Mouse (Mus musculus) kidney, embryonic 16.5 days (tissue): ENCODE results near the gene Chmp6. TPM values are rescaled to one million over a fixed set of nuclear protein-coding genes. Genes with fewer than 3 reads are reported as not detected.

Source experiments
- ATAC-seq: fragments of 200-750 bp; cut with Nextera tagmentation; 2 replicates; pipeline ENCODE4 v1.8.0; 2017; ENCODE audit warnings: moderate TSS enrichment; ENCODE audit not compliant: low FRiP score, low TSS enrichment
- H3K27ac ChIP-seq: fragments of 300-500 bp; sonication (generic); 2 replicates; pipeline ENCODE4 v1.5.1; 2014; ENCODE audit warnings: low read length
- H3K27me3 ChIP-seq: fragments of 300-500 bp; sonication (generic); 2 replicates; pipeline ENCODE4 v1.6.1; 2014; ENCODE audit warnings: low read length, control low read depth, mixed read lengths; ENCODE audit not compliant: insufficient read depth
- H3K36me3 ChIP-seq: fragments of 300-500 bp; sonication (generic); 2 replicates; pipeline ENCODE4 v1.6.1; 2014; ENCODE audit warnings: low read length, control low read depth, mixed read lengths; ENCODE audit not compliant: insufficient read depth
- H3K4me1 ChIP-seq: fragments of 300-500 bp; sonication (generic); 2 replicates; pipeline ENCODE4 v1.6.1; 2014; ENCODE audit warnings: low read length, control low read depth, mixed read lengths; ENCODE audit not compliant: insufficient read depth
- H3K4me2 ChIP-seq: fragments of 300-500 bp; sonication (generic); replicated peaks from 2 replicates; pipeline ENCODE4 v1.6.1; 2014; ENCODE audit warnings: low read depth, low read length
- H3K4me3 ChIP-seq: fragments of 300-500 bp; sonication (generic); 2 replicates; pipeline ENCODE4 v1.5.1; 2014; ENCODE audit warnings: mild to moderate bottlenecking, low read length
- H3K9ac ChIP-seq: fragments of 300-500 bp; sonication (generic); replicated peaks from 2 replicates; pipeline ENCODE4 v1.6.1; 2014; ENCODE audit warnings: low read length
- H3K9me3 ChIP-seq: fragments of 300-500 bp; sonication (generic); 2 replicates; pipeline ENCODE4 v1.6.1; 2016; ENCODE audit warnings: low read length, control low read depth
- WGBS: fragments of 180-500 bp; shearing (Covaris S2); extraction: QIAGEN DNeasy Blood & Tissue Kit; methylation state at CpG from one replicate; pipeline ENCODE4 v1.1.7; 2014; 5-methylcytosine and 5-hydroxymethylcytosine counted together
- polyA plus RNA-seq: library from polyadenylated mRNA; unstranded; fragments of >200 nt; fragmentation: Nextera tagmentation; extraction: Ambion mirVana; gene quantifications from 2 replicates; pipeline ENCODE4 v1.2.1, GENCODE M21; 2015

Chmp6 gene
- polyA plus RNA-seq: 110 and 114 TPM in 2 replicates

GRCm38 (mm10) chr11:119913291-119913934 lies at the start of gene Chmp6:
Gene Chmp6, plus strand, starts transcription at chr11:119913441.
- Histone ChIP-seq H3K27ac (peak within 1 kb of the TSS; percentile 80), H3K27me3 (no peaks in the 10 kb centered on the region; the same call in 1 of the 2 replicates), H3K4me1 (peaks cover 39% of the 10 kb centered on the region), H3K36me3 (peaks cover 18% of the 10 kb centered on the region), H3K9me3 (no peaks in the 10 kb centered on the region), H3K4me3 (peak within 1 kb of the TSS; percentile 75), H3K9ac (peak within 1 kb of the TSS; percentile 85), H3K4me2 (peak within 1 kb of the TSS; percentile 90)
- WGBS: under 1% methylated on average over 48 of the region's 48 CpGs
- peak; percentile 65 for ATAC-seq

DNA sequence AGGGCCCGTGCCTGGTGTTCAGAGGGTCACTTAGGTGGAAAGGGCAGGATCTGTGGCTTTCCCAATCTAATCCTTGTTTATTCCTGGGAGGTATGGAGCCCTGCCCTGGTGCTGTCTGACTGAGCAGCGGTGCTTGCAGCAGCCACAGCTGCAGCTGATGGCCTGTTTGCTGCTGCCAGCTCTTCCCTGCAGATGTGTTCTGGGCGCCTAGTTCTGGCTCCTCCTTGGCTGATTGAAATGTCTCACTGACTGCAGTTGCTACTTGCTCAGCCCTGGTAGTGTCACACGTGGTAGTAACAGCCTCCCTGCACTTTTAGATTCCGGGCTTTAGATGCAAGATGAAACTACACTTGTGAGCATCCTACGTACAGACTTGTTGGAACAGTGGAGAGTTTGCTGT lies 46.4 kb upstream of the Chmp6 start:
- ATAC-seq: no peak
- H3K4me2 ChIP-seq: no peak overlapping the region
- H3K36me3 ChIP-seq: peaks cover 16% of the 10 kb centered on the region; the same call in 1 of the 2 replicates
- no peak overlapping the region for H3K4me3 ChIP-seq
- H3K4me1 ChIP-seq: no peaks in the 10 kb centered on the region
- WGBS: 88% methylated on average over 6 of the region's 6 CpGs
- no peaks in the 10 kb centered on the region for H3K9me3 ChIP-seq
- no peak overlapping the region for H3K9ac ChIP-seq
- no peaks in the 10 kb centered on the region for H3K27me3 ChIP-seq
- no peak overlapping the region for H3K27ac ChIP-seq

- no peak overlapping the region for H3K9ac ChIP-seq
- no peak overlapping the region for H3K4me2 ChIP-seq
- H3K36me3 ChIP-seq: peaks cover 26% of the 10 kb centered on the region
- no peak overlapping the region for H3K4me3 ChIP-seq
- H3K27me3 ChIP-seq: no peaks in the 10 kb centered on the region
- ATAC-seq: no peak
- no peaks in the 10 kb centered on the region for H3K9me3 ChIP-seq
- H3K27ac ChIP-seq: no peak overlapping the region
- 80% methylated on average over 3 of the region's 3 CpGs for whole genome bisulfite sequencing
- no peaks in the 10 kb centered on the region for H3K4me1 ChIP-seq
These were observed 45.1 kb upstream of the Chmp6 start for GRCm38 (mm10) chr11:119868138-119868537.

DNA sequence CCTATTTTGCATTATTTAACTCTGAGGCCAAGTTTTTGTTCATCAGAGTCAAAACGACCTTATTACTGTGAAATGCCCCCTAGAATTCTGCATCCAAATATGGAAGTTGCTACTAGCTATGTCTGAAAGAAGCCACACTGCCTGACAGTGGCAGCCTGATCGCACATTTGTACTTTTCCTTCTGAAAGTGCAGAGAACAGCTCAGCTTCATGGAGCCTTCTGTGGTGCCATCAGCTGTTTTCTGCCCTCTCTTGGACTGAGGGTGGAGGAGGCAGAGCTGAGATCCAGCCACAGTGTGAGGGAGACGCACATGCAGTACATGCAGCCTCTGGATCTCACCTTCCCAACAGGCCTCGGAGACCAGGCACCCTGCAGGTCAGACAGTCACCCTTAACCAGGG lies 44.7 kb upstream of the Chmp6 start:
- Histone ChIP-seq H3K9me3 (no peaks in the 10 kb centered on the region), H3K4me1 (no peaks in the 10 kb centered on the region), H3K36me3 (peaks cover 27% of the 10 kb centered on the region), H3K27ac (0 out of 2 replicates have a peak overlapping the region, but pooled peaks have one; percentile 8), H3K4me3 (no peak overlapping the region), H3K27me3 (no peaks in the 10 kb centered on the region), H3K4me2 (no peak overlapping the region), H3K9ac (no peak overlapping the region; the same call in 1 of the 2 replicates)
- 81% methylated on average over 4 of the region's 4 CpGs for WGBS
- ATAC-seq: no peak

DNA sequence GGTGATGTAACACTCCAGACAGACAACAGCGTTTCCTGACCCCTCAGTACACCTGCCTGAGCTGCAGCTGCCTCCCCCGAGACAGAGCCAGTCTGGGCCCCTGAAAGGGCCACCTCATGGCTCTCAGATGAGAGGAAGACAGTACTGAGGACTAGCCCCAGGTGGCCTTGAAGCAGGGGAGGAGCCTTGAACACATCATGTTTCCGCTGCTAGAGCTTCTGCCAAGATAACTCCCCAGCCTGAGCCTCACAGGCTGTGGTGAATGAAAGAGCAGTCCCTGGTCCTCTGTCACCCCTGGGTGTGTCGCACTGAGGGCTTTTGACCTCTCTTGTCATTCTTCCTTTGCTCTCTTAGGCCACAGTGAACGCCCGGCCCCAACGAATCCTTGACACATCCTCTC lies 42.1 kb upstream of the Chmp6 start:
- H3K4me3 ChIP-seq: no peak overlapping the region
- H3K36me3 ChIP-seq: peaks cover 35% of the 10 kb centered on the region
- no peak overlapping the region for H3K9ac ChIP-seq
- H3K4me2 ChIP-seq: no peak overlapping the region
- no peak for ATAC-seq
- H3K27ac ChIP-seq: no peak overlapping the region
- no peaks in the 10 kb centered on the region for H3K4me1 ChIP-seq
- 81% methylated on average over 7 of the region's 7 CpGs for WGBS
- H3K27me3 ChIP-seq: no peaks in the 10 kb centered on the region
- H3K9me3 ChIP-seq: no peaks in the 10 kb centered on the region

DNA sequence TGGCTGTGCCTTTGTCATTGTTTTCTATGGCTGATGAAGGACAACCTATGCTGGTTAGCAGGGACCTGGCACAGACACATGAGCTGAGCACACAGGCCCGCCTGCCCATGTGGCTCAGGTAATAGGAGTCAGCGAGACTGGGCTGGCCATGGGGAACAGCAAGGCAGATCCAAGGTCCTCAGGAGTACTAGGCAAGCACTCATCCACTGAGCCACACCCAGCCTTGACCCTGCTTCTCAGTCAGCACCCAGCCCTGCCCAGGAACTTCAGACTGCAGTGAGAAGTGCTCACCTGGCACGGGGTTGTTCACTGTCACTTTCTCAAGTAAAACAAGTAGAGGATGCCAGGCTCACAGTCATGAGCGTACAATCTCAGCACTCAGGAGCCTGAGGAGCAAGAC lies 39.6 kb upstream of the Chmp6 start:
- Histone ChIP-seq H3K27me3 (no peaks in the 10 kb centered on the region), H3K4me2 (no peak overlapping the region), H3K9ac (no peak overlapping the region), H3K36me3 (peaks cover 47% of the 10 kb centered on the region), H3K4me1 (no peaks in the 10 kb centered on the region), H3K27ac (no peak overlapping the region), H3K9me3 (no peaks in the 10 kb centered on the region), H3K4me3 (no peak overlapping the region)
- ATAC-seq: no peak
- WGBS: 89% methylated on average over 4 of the region's 4 CpGs

DNA sequence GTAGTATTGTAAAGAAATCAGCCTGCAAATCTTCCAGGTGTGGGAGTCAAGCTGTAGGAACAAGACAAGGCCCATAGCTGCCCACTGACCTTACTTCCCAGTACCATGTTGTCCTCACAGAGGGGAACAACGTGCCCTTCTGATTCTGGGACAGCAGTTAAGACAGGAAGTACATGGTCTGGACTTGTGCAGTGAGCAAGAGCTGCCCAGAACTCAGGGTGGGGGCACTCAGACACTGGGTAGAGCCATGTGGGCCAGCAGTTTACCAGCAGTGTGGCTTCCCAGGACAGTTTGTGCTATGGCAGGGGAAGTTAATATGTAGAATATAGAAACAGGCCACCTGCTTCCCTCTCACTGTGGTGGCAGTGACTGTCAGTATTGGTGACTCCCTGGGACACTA lies 38.4 kb upstream of the Chmp6 start:
- no peak overlapping the region for H3K9ac ChIP-seq
- no peak overlapping the region for H3K27ac ChIP-seq
- H3K4me1 ChIP-seq: no peaks in the 10 kb centered on the region
- no peaks in the 10 kb centered on the region for H3K9me3 ChIP-seq
- H3K36me3 ChIP-seq: peaks cover 52% of the 10 kb centered on the region
- H3K27me3 ChIP-seq: no peaks in the 10 kb centered on the region
- H3K4me2 ChIP-seq: no peak overlapping the region
- no peak for ATAC-seq
- 83% methylated on average over 1 of the region's 1 CpGs for WGBS
- H3K4me3 ChIP-seq: no peak overlapping the region

DNA sequence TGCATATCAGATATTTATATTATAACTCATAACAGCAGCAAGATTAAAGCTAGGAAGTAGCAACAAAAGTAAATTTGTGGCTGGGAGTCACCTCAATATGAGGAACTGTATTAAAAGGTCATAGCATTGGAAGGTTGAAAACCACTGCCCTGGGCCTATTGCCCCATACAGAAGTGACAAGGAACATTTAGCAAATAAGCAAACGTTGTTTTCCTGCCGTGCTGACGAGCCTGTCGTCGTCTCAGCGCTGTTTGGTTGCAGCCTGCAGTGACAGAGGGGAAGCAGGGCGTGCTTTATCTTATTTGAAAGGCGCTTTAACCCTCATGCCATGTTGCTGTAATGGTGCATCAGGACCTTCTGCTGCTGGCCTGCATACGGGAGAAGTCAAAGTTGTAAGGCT lies 37.6 kb upstream of the Chmp6 start:
- Histone ChIP-seq H3K27ac (no peak overlapping the region), H3K4me1 (no peaks in the 10 kb centered on the region), H3K27me3 (no peaks in the 10 kb centered on the region), H3K4me3 (no peak overlapping the region), H3K9ac (no peak overlapping the region), H3K9me3 (no peaks in the 10 kb centered on the region), H3K36me3 (peaks cover 52% of the 10 kb centered on the region), H3K4me2 (no peak overlapping the region)
- WGBS: 80% methylated on average over 9 of the region's 9 CpGs
- ATAC-seq: no peak

GRCm38 (mm10) chr11:119877124-119877523 lies 36.1 kb upstream of the Chmp6 start:
- no peaks in the 10 kb centered on the region for H3K27me3 ChIP-seq
- H3K9me3 ChIP-seq: no peaks in the 10 kb centered on the region

GRCm38 (mm10) chr11:119879573-119879972 lies 33.7 kb upstream of the Chmp6 start:
- Histone ChIP-seq H3K4me3 (no peak overlapping the region), H3K4me1 (no peaks in the 10 kb centered on the region), H3K36me3 (peaks cover 27% of the 10 kb centered on the region), H3K27me3 (no peaks in the 10 kb centered on the region), H3K27ac (no peak overlapping the region), H3K4me2 (no peak overlapping the region), H3K9me3 (no peaks in the 10 kb centered on the region), H3K9ac (no peak overlapping the region)
- no peak for ATAC-seq
- WGBS: 86% methylated on average over 5 of the region's 5 CpGs

More at GRCm38 (mm10) chr11:119877124-119877523, 36.1 kb upstream of the Chmp6 start:
- peaks cover 42% of the 10 kb centered on the region for H3K36me3 ChIP-seq
- H3K4me1 ChIP-seq: no peaks in the 10 kb centered on the region
- H3K4me2 ChIP-seq: no peak overlapping the region
- no peak overlapping the region for H3K4me3 ChIP-seq
- H3K9ac ChIP-seq: no peak overlapping the region
- no peak for ATAC-seq
- H3K27ac ChIP-seq: no peak overlapping the region
- WGBS: 94% methylated on average over 7 of the region's 7 CpGs
